20 mouse cellular contexts compared by ENCODE assay signal in genomic region chr16:76349053-76349452, GRCm38 (mm10). TPM values are rescaled to one million over a fixed set of nuclear protein-coding genes. Genes with fewer than 3 reads are reported as not detected.
DNase-seq lines count a peak whose midpoint lies in the region; TF ChIP-seq lines count a peak whose summit lies in the region.
"Had no signal": no experiment of that assay in that cellular context is flagged by ENCODE, and none has a peak within 500 bp of the region (broad histone marks: within the 10 kb centered on the region; RNA-seq: fewer than 3 reads in every experiment).

No protein-coding gene starts in this region.

- peaks cover 38% of the 10 kb centered on the region for H3K4me1 ChIP-seq in kidney, adult 2 months (ENCODE audit: control insufficient read depth, insufficient read depth, low read length)
- peaks cover 31% of the 10 kb centered on the region for H3K4me1 ChIP-seq in small intestine, adult 2 months (ENCODE audit: control insufficient read depth, insufficient read depth, insufficient read length, low read length)
- H3K4me1 ChIP-seq: embryonic facial prominence, embryonic 10.5 days; embryonic facial prominence, embryonic 12.5 days; forebrain, embryonic 15.5 days had no signal

- no peak for TF ChIP-seq CTCF in kidney, adult 2 months (conservative IDR thresholded peaks at IDR 0.05; ENCODE audit: insufficient read depth, insufficient read length, low read depth, low read length)
- no peak for TF ChIP-seq CTCF in small intestine, adult 2 months (IDR thresholded peaks at IDR 0.05; ENCODE audit: extremely low read depth, insufficient read length, insufficient replicate concordance, low read depth, low read length)

- DNase-seq in heart, adult 11 months, result peak; percentile 33
- no peak for DNase-seq in heart, postnatal 4 days
- DNase-seq in kidney, adult 2 months, result peak; percentile 55
- DNase-seq in kidney, postnatal 4 days, result no peak
- DNase-seq: adrenal gland, adult 8-10 months; adrenal gland, postnatal 14 days; adrenal gland, postnatal 36 days; B cell, adult 2 months; cerebellum, adult 11-12 months; cerebellum, adult 2 months; cerebellum, adult 9-10 months; cerebellum, postnatal 10 days; cerebellum, postnatal 25 days had no signal

- H3K36me3 ChIP-seq in kidney, adult 2 months (ENCODE audit: control insufficient read depth, insufficient read depth, low read length), result no peaks in the 10 kb centered on the region
- H3K36me3 ChIP-seq in small intestine, adult 2 months (ENCODE audit: control insufficient read depth, insufficient read depth, low read length), result peaks cover 22% of the 10 kb centered on the region

- no peak overlapping the region for H3K27ac ChIP-seq in kidney, adult 2 months (ENCODE audit: insufficient read depth, low read depth, low read length)
- peak overlapping the region; percentile 1; the same call in 1 of the 2 replicates for H3K27ac ChIP-seq in small intestine, adult 2 months (ENCODE audit: insufficient read depth, low read depth, low read length)
- H3K27ac ChIP-seq: embryonic facial prominence, embryonic 10.5 days; embryonic facial prominence, embryonic 12.5 days; forebrain, embryonic 13.5 days; forebrain, embryonic 15.5 days had no signal

- 39% methylated on average over 11 of the region's 11 CpGs for WGBS in kidney, adult 2 months
- WGBS in small intestine, adult 2 months, result 34% methylated on average over 11 of the region's 11 CpGs

- TF ChIP-seq POLR2A in kidney, adult 2 months (IDR thresholded peaks at IDR 0.05; ENCODE audit: low read depth, low read length), result no peak
- no peak for TF ChIP-seq POLR2A in small intestine, adult 2 months (IDR thresholded peaks at IDR 0.05; ENCODE audit: low read depth, low read length)

- H3K4me3 ChIP-seq in kidney, adult 2 months (ENCODE audit: insufficient read depth, low read depth, low read length), result no peak overlapping the region
- no peak overlapping the region for H3K4me3 ChIP-seq in small intestine, adult 2 months (ENCODE audit: low read depth, low read length)
- H3K4me3 ChIP-seq: embryonic facial prominence, embryonic 10.5 days; embryonic facial prominence, embryonic 12.5 days; forebrain, embryonic 13.5 days; forebrain, embryonic 15.5 days had no signal

- no peaks in the 10 kb centered on the region for H3K27me3 ChIP-seq in kidney, adult 2 months (replicated peaks; ENCODE audit: control insufficient read depth, insufficient read depth, low read length)
- no peaks in the 10 kb centered on the region for H3K27me3 ChIP-seq in small intestine, adult 2 months (ENCODE audit: control insufficient read depth, insufficient read depth, low read length)
- H3K27me3 ChIP-seq: CH12.LX; embryonic facial prominence, embryonic 12.5 days; forebrain, embryonic 13.5 days; forebrain, embryonic 15.5 days; Patski had no signal

RNA-seq across cellular contexts. Expression of gene Nrip1, which starts 24.6 kb away (rescaled TPM):
- 10 to 100 TPM; 24.3 to 25.7 TPM for total RNA-seq in heart, postnatal 4 days (2021)
- 7.1 and 8.3 TPM in 2 replicates for polyA plus RNA-seq in kidney, adult 2 months (2012; rRNA removed)
- polyA plus RNA-seq in small intestine, adult 2 months (2012; rRNA removed), result 7.2 and 18.6 TPM in 2 replicates
- total RNA-seq: CH12.LX had no signal

Comparison
In these comparisons a context has a peak if more than half of its experiments do, and no peak if none do; other contexts are left out.
1. DNase-seq: peak in heart, adult 11 months (single experiment) and kidney, adult 2 months (single experiment); none in heart, postnatal 4 days (single experiment) and kidney, postnatal 4 days (0 of 2).